Mouse (Mus musculus): ENCODE data around the gene Reln.

DNA sequence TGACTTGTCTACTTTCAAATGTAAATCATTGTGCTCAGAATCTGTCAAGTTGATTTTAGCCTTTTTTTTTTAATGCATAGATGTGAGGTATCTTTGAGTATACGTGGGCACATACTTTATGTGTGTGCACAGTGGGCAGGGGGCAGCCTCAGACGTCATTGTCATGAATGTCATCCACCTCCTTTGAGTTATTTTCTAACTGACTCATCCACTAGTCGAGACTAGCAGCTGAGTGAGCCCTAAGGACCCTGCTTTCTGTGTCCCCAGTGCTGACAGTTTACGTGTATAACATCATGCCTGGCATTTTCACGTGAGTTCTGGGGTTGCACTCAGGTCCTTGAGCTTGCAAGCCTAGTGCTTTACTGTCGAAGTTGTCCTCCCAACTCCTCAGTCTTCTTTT, 443.6 kb downstream of the Reln start:
- no peak for TF ChIP-seq CTCF (IDR thresholded peaks at IDR 0.05; ENCODE audit: insufficient read depth, low read length)
- TF ChIP-seq POLR2A (IDR thresholded peaks at IDR 0.05; ENCODE audit: borderline replicate concordance, extremely low read depth, low read depth, low read length), result no peak
